Comparison of ENCODE assay signal across 8 mouse cellular contexts in the genomic region with DNA sequence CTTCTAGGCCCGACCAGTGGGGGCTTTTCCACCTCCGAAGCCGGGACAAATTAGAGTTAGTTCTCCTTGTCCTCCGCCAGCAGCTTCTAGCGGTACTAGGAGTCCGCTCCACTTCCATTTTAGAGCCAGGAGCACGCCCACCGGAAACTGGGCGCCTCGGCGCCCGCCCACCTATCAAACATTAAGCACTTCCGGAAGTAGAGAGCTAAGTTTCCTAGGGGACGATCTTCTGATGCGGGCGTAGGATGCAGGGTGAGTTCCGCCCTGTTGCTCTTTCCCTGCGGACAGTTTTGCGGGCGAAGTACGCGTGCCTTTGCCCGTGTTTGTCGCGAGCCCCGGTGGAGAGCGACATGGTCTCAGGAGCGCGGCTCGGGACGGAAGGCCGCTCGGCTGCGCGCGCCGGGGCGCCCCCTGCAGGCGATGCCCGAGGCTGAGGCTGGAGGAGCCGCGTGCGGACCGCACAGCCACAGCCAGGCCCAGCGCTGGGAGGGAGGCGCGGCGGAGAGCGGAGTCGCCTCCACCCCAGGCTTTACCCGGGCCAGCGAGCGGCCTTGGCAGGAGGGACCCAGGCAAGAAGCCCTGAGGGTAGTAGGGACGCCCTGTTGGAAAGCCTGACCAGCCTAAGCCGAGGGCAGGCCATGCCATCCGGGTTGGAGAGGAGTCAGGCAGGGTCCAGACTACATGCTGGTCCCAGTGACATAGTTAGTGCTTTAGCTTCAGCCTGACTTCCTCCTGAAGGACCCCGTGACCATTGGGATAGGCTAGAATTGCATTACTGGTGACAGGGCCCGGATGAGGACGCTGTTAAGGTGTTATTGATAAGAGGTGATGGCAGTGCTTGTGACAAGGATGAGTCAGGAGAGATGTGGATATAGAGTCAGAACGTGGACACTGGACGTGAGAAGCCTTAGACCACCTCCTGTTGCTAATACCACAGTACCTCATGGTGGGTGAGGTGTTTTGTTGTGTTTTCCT. TPM values are rescaled to one million over a fixed set of nuclear protein-coding genes. Genes with fewer than 3 reads are reported as not detected.
A peak's percentile ranks its signal among the peaks of the same experiment; 100 is the strongest.
DNase-seq lines count a peak whose midpoint lies in the region; ATAC-seq lines count a peak whose summit lies in the region.
"Not testable (repeated sequence)": the region's sequence is repeated elsewhere in the genome, so short reads cannot be mapped to it uniquely, and the experiment has no call there.

Gene Nat8f1, minus strand, starts transcription at position 149 of the 975 bp plus-strand sequence.

- peaks cover 26% of the 10 kb centered on the region for H3K36me3 ChIP-seq in megakaryocyte, embryonic 14.5 days (replicated peaks; ENCODE audit: low read length)

- not testable (repeated sequence) for H3K27me3 ChIP-seq in megakaryocyte, embryonic 14.5 days (replicated peaks)

- peak; percentile 96 for DNase-seq in ZHBTc4 (ENCODE audit: low read depth, low spot score)
- peak; percentile 88 to 89 for DNase-seq in gastrocnemius, adult 8-10 months (ENCODE audit: low spot score in 2 of 2)
- DNase-seq in hindlimb bud, embryonic 11.5 days (ENCODE audit: extremely low spot score, low read depth, low spot score): peak; percentile 67
- DNase-seq in left cerebral cortex, adult 8-10 months (ENCODE audit: low spot score in 2 of 2): peak; percentile 81 to 88
- peak; percentile 93 to 94 for DNase-seq in right cerebral cortex, postnatal 10 days (ENCODE audit: low spot score in 2 of 2)
- DNase-seq in urinary bladder, postnatal 36 days (ENCODE audit: low spot score in 2 of 2): peak; percentile 87 to 90

- not testable (repeated sequence) for H3K9me3 ChIP-seq in megakaryocyte, embryonic 14.5 days

- ATAC-seq in common myeloid progenitor, adult 5-6 weeks (replicated peaks; ENCODE audit: low read depth, poor library complexity, severe bottlenecking): peak; percentile 88

- peaks cover 24% of the 10 kb centered on the region for H3K4me1 ChIP-seq in megakaryocyte, embryonic 14.5 days

- peak within 1 kb of the TSS; percentile 94 for H3K4me3 ChIP-seq in megakaryocyte, embryonic 14.5 days (replicated peaks)

RNA-seq across cellular contexts. Expression of gene Nat8f1, which starts in this region (rescaled TPM):
- 4.1 and 4.9 TPM in 2 replicates for total RNA-seq in common myeloid progenitor, adult 5-6 weeks (2017)
- total RNA-seq in gastrocnemius, adult 8-10 months (2022): 1 to 10 TPM; 1.3 to 2.8 (median 1.9) TPM
- 10 to 100 TPM; 21.8 to 24.5 (median 22.0) TPM for total RNA-seq in left cerebral cortex, adult 8-10 months (2022)
- 0.62 and 2.4 TPM in 2 replicates for polyA plus RNA-seq in megakaryocyte, embryonic 14.5 days (2012; ENCODE audit: insufficient read depth, low replicate concordance)

Comparison
In these comparisons a context has a peak if more than half of its experiments do, and no peak if none do; other contexts are left out.
1. Peak in every context shown above with its lines: DNase-seq, ATAC-seq and H3K4me3 ChIP-seq.